Mouse (Mus musculus) liver, postnatal 0 days (tissue): ENCODE data around the gene Anapc1.

Experiments
- CTCF ChIP-seq: sonication (generic); IDR thresholded peaks from 2 replicates; pipeline ENCODE4 v1.5.1; 2016; ENCODE audit warnings: antibody characterized with exemption, low read depth
- EP300 ChIP-seq: IDR thresholded peaks from 2 replicates; pipeline ENCODE4 v1.6.1; 2016; ENCODE audit warnings: antibody characterized with exemption, low read depth, mild to moderate bottlenecking

DNA sequence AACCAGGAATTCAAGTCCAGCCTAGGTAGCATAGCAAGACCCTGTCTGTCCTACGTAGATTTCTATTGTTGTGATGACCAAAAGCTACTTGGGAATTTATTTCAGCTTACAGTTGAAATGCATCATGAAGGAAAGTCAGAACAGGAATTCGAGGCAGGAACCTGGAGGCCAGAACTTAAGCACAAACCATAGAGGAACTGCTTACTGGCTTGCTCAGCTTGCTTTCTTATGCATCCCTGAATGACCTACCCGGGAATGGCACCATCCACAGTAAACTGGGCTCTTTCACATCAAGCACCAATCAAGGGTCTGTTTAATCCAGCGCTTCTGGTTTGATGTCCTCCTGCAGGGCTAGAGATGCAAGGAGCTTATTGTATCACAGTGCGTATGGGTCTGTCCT is 10.4 kb upstream of the Anapc1 start:
- TF ChIP-seq CTCF (no peak), EP300 (no peak)
